Mouse (Mus musculus): Measurements from ENCODE around the gene Ppil1. TPM values are rescaled to one million over a fixed set of nuclear protein-coding genes. Genes with fewer than 3 reads are reported as not detected.
"Not testable (repeated sequence)": the region's sequence is repeated elsewhere in the genome, so short reads cannot be mapped to it uniquely, and the experiment has no call there.

The Ppil1 gene
- total RNA-seq, 4 experiments from 2014 or later, result 17.0 to 19.9 (median 19.5) TPM

DNA sequence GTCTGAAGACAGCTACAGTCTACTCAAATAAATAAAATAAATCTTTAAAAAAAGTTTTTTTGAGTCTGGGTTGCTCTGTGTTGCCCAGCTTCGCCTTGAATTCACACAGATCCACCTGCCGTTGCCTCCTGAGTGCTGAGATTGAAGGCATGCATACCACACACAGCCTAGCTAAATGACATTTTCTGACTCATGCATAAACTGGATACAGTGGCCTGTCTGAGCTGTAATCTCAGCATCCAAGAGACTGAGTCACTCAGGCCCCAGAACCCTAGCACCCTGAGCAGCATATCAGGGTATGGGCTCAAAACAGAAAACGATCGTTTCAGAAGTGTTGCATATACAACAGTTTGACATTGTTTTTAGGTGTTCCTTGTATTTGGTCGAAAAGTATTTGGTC lies 17.6 kb upstream of the Ppil1 start:
- no peak for DNase-seq (ENCODE audit: low spot score in 2 of 2)

GRCm38 (mm10) chr17:29280422-29280821 lies 16.4 kb upstream of the Ppil1 start:
- DNase-seq (ENCODE audit: low spot score in 2 of 2), result no peak

DNA sequence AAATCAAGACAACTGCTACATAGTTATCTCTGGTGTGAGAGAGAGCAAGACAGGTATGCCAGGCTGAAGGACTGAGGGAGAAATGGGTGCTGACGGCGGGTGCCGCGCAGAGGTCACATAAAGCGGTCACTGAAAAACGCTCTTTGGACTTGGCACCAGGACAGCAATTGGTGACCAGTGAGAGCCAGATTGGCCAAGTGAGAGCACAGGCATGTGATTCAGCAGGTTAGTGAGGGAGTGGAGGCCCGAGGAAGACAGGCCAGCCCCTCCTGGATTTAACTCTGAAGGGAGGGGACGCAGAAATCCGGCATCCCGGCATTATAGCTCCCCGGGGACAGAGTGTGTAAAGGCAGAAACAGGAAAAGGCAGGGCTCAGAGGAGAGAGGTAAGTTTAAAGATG lies 9.9 kb upstream of the Ppil1 start:
- DNase-seq (ENCODE audit: low spot score in 2 of 2), result no peak

GRCm38 (mm10) chr17:29273156-29273555 lies 9.2 kb upstream of the Ppil1 start:
- DNase-seq (ENCODE audit: low spot score in 2 of 2), result no peak

- no peak for DNase-seq (ENCODE audit: low spot score in 2 of 2)
Observed at GRCm38 (mm10) chr17:29270148-29270698, 6.2 kb upstream of the Ppil1 start.

- DNase-seq (ENCODE audit: low spot score in 2 of 2), result no peak
Observed at GRCm38 (mm10) chr17:29269349-29269706, 5.3 kb upstream of the Ppil1 start.

DNA sequence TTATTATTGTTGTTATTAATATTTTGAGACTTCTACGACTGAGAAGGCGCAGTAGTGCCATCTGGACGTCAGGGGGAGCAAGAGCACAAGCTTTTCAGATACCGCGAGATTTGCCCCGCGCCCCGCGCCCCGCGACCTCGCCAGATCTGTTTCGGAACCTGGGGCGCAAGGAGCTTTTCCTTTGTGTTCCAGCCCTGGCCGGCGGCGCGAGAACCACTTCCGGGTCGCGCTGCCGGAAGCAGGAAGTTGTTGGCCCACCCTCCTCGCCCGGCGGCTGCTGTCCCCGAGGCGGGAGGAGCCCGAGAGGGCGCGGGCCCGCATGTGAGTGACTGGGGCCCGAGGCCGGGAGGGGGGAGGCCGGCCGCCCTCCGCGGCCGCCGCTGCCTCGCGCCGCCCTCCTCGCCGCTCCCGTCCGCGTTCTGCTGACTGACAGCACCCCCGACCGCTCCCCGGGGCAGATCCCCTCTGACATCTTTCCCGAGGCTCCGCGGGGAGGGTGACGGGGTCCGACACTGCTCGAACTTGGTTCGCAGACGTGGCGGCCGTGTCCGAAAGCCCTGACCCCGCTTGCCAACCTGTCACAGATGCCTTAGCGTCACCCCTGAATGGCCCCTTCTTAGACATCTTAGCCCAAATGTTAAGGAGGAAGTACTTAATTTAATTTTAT lies 4.8 kb upstream of the Ppil1 start, which contains the start of gene BC004004:
TSS of gene BC004004 (plus strand) at position 107 of the 667 bp plus-strand sequence.
- peak; percentile 90 to 94 for DNase-seq (ENCODE audit: low spot score in 2 of 2)

DNA sequence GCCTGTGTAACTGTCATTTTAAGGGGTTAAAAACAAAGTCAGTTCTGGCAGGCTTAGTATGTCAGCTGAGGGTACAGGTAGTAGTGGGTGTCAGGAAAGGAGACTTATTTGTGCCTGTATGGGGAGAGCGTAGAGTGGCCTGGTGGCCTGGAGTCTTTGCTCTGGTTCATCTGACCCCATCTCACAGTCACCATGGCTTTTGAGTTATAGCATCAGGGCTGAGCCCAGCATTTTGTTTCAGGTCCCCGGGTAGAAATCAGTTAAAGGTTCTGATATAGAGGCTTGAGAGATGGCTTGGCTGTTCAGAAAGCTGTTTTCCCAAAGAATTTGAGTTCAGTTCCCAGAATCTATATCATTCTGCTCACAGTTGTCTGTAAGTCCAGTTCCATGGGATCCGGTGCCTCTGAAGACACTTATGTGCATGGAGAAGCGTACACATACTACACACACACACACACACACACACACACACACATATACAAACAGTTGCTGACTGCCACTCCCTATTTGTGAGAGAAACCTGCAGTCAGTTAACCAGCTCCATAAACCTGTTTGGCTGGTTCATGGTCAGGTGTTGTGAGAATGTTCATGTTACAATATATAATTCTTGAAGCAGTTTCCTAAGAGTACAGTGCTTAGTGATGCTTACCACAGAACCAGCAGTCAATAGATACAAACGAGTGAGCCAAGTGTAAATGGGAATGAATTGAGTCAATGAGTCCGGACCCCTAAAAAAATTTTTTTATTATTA lies 4.1 kb upstream of the Ppil1 start:
- no peak for DNase-seq (ENCODE audit: low spot score in 2 of 2)

DNA sequence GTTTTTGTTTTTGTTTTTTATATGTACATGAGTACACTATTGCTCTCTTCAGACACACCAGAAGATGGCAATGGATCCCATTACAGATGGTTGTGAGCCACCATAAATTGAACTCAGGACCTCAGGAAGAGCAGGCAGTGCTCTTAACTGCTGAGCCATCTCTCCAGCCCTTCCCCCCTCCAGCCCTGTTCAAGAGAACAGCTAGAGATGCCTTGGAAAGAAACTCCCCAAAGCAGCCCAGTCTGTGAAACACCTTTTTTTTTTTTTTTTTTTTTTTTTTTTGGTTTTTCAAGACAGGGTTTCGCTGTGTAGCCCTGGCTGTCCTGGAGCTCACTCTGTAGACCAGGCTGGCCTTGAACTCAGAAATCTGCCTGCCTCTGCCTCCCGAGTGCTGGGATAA lies 3.1 kb upstream of the Ppil1 start:
- not testable (repeated sequence) for DNase-seq (ENCODE audit: low spot score in 2 of 2)

DNA sequence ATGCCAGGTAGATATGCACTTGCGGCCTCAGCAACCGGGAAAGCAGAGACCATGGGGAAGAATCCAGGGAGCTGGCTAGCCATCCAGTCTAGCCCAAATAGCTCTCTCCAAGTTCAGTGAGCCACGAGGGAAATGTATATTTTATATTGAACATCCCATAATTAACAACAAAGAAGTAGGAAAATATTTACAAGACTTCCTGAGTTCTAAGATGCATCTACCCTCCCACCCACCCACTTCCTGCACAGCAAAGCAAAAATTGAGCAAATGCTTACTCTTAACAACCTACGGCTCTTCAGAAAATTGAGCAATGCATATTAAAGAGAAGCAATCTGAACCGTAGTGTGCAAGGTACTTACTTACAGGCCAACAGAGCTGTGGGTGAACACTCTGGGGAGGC lies 774 bp upstream of the Ppil1 start:
- DNase-seq (ENCODE audit: low spot score in 2 of 2), result no peak

DNA sequence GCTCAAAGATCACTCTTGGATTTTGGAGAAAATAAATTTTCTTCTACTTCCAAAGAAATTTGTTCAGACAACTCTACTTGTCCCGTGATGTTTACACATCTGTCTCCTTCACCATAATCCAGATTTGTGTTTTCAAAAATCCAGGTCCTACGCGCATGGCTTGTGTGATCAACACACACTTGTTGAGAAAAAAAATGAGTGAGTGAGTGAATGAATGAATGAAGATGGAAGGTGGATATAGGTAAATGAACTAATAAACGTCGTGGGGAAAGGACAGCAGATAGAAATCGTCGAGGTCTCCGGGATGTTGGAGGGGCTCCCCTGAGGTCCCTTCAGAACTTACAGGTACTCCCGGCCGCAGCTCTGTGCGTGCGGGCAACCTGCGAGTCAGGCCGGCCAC lies 569 bp downstream of the Ppil1 start:
- no peak for DNase-seq (ENCODE audit: low spot score in 2 of 2)

GRCm38 (mm10) chr17:29262259-29262649 lies 1.7 kb downstream of the Ppil1 start:
- DNase-seq (ENCODE audit: low spot score in 2 of 2), result no peak

- no peak for DNase-seq (ENCODE audit: low spot score in 2 of 2)
Observed at GRCm38 (mm10) chr17:29261603-29262258, 2.3 kb downstream of the Ppil1 start.

DNA sequence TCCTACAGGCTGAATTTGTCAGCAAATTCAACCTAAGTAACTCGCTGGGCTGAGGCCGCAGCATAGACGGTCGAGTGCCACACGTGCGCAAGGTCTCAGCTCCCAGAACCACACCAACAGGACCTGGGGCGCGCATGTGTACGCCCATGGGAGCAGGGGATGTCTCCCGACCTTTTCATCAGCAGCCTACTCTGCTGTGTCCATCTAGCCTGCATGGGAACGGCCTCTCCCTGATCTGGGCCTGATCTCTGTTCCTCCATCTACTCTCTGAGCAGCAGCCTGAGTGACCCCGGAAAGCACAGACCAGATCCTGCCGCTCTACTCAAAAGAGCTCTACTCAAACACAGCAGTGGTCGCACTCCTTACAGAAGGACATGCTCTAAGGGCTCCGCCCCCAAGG lies 3.5 kb downstream of the Ppil1 start:
- no peak for DNase-seq (ENCODE audit: low spot score in 2 of 2)

- DNase-seq (ENCODE audit: low spot score in 2 of 2), result no peak
Observed at GRCm38 (mm10) chr17:29259489-29259888, 4.5 kb downstream of the Ppil1 start.

- DNase-seq (ENCODE audit: low spot score in 2 of 2), result no peak
Observed at GRCm38 (mm10) chr17:29258921-29259320, 5.1 kb downstream of the Ppil1 start.

GRCm38 (mm10) chr17:29258025-29258558 lies 5.9 kb downstream of the Ppil1 start:
- DNase-seq (ENCODE audit: low spot score in 2 of 2), result no peak

DNA sequence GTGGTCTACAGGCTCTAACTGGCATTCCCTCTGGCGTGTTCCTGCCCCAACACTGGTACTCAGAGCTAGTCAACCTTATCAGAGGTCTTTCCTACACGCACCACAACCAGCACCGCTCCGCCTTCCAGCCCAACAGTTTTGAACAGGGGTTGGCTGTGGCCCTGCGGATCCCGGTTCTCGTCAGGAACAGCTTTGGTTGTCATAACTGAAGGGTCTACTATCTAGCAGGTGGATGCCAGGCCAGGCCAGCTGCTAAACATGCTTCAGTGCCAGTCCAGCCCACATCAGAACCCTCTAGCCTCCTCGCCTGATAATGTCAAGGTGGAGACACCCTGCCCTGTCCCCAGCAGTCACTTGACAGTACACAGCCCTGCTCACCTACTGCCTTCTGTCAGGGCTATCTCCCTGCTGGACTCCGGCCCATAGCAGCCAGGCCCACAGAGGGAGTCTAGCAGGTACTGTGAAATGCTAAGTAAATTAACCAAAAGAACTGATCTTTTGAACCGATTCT lies 6.9 kb downstream of the Ppil1 start:
- DNase-seq (ENCODE audit: low spot score in 2 of 2), result no peak

DNA sequence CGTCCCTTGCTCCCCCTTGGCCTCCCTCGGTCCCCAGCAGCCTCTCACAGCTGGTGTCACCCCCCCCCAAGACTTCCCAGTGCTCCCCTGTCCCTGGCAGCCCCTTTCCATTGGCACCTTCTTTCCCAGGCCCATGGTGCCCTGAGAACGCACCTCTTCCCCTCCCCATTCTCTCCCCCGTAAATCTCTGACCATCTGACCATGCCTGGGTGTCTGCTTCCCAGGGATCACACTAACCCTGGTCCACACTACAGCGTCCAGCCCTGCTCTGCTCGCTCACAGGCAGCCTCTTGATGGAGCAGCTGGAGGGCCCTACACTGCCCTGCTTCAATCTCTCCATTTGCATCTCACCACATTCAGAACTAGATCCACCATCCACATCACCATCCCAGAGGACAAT lies 7.5 kb downstream of the Ppil1 start:
- DNase-seq (ENCODE audit: low spot score in 2 of 2), result no peak

- DNase-seq (ENCODE audit: low spot score in 2 of 2), result not testable (repeated sequence)
Observed at GRCm38 (mm10) chr17:29254784-29255183, 9.2 kb downstream of the Ppil1 start.

DNA sequence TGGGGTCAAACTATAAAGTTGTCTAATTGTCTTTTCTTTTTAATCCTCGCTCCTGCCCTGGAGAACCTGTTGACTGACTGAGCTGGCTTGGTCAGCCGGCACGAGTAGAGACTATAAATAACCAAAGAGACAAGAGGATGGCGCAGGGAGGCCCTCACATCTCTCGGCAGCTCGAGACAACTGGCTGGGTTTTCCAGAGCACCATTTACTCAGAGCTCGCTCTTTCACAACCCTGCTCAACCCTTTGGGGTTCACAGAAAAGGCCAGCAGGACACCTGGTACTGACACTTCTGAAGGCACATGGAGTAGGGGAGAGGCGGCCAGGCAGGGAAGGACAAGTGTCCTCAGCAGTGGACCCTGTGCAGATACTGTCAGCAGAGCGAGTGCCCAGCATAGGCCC lies 10.3 kb downstream of the Ppil1 start:
- no peak for DNase-seq (ENCODE audit: low spot score in 2 of 2)

DNA sequence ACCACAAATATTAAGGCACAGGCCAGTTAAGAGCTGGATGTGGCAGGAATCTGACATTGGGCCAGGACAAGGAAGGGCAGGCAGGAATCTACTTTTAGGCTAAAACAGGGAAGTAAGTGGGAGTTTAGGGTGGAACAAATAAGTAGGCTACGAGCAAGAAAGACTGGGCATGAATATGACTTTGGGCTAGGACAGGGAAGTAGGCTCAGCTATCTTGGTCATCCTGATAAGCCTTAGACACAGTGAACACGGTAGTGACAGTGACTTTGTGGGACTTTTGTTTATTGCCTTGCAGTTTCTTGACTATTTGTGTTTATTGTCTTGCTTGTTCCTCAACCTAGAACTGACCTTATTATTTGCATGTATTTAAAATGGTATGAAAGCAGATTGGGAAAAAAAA lies 10.8 kb downstream of the Ppil1 start:
- no peak for DNase-seq (ENCODE audit: low spot score in 2 of 2)
